Mouse (Mus musculus) spleen, adult 2 months (tissue): ENCODE measurements around the gene Gm20517.

Source experiments
- CTCF ChIP-seq: fragments of 200-500 bp; IDR thresholded peaks from 2 replicates; pipeline ENCODE4 v1.5.1; 2011; ENCODE audit warnings: mild to moderate bottlenecking, inconsistent platforms; ENCODE audit not compliant: insufficient read depth, insufficient read length, insufficient replicate concordance; ENCODE audit errors: extremely low read depth
- POLR2A ChIP-seq: fragments of 200-500 bp; IDR thresholded peaks from 2 replicates; pipeline ENCODE4 v1.6.1; 2011; ENCODE audit warnings: low read depth, low read length, inconsistent platforms

GRCm38 (mm10) chr17:47616119-47616518, 4.7 kb downstream of the Gm20517 start:
- no peak for TF ChIP-seq CTCF
- no peak for TF ChIP-seq POLR2A
